Mouse (Mus musculus) A20 (cell line): ENCODE results near the gene Mycbpap.

Source experiments
- DNase-seq: peaks from one replicate; pipeline ENCODE4 v3.0.0-alpha.2; 2011; ENCODE audit warnings: low read depth, low spot score

Gene Mycbpap

DNA sequence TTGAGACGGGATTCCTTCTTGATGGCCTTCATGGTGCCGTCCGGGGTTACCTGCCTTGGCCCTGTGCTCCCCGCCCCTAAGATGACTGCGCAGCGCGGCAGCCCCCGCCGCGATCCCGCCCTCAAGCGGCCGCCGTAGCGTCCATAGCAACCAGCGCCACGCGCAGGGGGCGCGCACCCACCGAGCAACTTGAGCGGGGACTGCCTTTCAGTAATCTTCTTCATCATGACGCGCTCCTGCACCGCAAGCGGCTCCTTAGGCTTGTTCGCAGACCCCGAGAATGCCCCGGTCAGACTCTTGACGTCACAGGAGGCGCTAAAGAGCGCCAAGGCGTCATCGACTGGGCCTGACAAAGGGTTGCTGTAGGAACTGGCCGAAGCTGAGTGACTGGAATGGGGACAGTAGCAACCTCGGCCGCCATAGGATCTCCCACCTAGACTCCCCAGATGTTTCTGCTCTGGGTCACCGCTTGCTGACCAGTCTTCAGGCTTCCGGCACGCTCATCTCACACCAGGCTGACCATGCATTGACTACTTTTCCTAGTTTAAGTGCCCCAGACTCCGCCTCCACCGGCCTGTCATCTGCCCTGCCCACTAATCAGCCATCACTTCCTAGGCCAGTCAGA is at the start of gene Mycbpap:
Gene Mycbpap, minus strand, starts transcription at position 524 of the 625 bp plus-strand sequence.
- peak; percentile 81 for DNase-seq

- no peak for DNase-seq
Observed at GRCm38 (mm10) chr11:94570612-94571011, 49.1 kb upstream of the Mycbpap start.

DNA sequence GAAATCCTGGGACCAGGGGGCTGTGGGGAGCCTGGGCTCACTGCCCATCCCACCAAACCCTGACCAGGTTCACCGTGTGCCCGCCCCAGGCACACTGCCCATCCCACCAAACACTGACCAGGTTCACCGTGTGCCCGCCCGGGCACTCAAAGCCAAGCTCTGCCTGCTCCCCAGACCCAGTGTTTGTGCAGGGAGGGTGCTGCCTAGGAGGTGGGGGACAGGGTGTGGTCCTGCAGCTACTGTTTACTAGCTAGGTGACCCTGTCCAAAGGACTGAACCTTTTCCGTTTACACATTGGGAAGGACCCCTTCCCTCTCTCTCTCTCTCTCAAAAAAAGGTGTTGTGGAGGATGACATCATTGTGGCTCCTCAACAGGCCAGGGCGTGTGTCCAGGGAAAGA is 45.8 kb upstream of the Mycbpap start:
- DNase-seq = no peak

DNA sequence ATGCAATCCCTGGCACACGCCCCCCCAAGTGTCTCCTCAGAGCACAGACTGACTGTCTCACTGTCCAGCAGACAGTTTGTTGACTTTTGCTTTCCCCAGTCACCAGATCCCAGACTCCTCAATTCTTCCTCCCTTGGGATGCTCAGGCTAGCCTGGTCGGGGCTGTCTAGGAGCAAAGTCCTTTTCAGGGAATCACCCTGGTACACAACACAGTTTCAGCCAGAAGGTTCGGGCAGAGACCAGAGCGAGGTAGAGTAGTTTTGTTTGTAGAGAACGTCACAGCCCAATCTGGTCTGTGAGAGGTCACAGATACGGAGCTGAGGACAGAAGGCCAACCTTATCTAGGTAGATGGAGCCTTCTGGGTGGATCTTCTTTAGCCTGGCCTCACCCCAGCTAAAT is 45.0 kb upstream of the Mycbpap start:
- no peak for DNase-seq

DNA sequence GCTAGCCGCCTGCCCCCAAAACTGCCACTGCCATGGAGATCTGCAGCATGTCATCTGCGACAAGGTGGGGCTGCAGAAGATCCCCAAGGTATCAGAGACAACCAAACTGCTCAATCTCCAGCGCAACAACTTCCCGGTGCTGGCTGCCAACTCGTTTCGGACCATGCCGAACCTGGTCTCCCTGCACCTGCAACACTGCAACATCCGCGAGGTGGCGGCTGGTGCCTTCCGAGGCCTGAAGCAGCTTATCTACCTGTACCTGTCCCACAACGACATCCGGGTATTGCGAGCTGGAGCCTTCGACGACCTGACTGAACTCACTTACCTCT is 43.6 kb upstream of the Mycbpap start:
- DNase-seq = no peak

DNA sequence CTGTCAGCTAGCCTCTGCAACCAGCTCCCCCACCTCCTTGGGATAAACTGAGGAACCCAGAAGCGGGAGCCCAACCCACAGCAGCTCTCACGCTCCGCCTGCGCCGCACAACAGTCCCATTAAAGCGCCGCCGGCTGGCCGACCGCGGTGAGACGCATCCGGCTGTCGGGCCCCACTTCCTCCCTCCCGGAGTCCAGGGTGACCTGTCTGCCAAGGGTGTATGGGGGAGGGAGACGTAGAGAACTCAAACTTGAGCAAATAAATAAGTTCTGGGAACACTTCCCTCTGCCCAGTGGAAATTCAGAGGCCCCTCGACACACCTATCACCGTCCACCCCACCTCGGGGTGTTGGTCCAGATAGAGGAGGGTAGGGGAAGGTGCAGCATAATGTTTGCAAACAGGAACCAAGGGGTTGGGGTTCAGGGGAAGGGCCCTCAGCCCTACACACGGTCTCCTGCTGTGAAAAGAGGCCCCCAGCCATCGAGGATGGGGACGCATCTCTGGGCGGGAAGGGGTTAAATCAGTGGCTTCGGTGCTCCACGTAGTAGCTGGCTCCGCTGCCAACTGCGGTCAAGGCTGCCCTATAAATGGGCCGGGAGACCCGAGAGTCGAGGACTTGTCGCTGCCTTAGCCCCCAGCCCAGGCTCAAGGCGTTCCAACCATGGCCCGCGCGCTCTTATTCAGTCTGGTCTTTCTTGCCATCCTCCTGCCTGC is 43.1 kb upstream of the Mycbpap start, which contains the start of gene Chad:
Gene Chad, plus strand, starts transcription at position 611 of the 714 bp plus-strand sequence.
- no peak for DNase-seq

DNA sequence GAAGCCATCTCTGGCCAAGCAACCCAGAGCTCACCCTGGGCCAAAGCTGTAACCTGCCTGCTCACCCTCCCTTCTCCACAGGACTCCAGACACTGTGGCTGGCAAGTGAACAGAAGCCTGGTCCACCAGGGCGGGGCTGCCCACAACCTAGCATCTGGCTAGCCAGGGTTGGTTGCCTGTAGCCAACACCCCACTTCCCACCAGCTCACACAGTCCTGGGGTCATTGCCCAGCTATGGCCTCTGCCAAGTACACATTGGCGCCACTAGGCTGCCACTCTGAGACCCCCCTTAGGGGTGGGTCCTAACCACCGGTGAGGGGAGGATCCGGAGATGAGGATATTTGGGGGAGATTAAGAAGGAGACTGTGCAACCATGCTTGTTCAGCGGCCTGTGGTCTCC is 42.3 kb upstream of the Mycbpap start:
- DNase-seq = no peak

DNA sequence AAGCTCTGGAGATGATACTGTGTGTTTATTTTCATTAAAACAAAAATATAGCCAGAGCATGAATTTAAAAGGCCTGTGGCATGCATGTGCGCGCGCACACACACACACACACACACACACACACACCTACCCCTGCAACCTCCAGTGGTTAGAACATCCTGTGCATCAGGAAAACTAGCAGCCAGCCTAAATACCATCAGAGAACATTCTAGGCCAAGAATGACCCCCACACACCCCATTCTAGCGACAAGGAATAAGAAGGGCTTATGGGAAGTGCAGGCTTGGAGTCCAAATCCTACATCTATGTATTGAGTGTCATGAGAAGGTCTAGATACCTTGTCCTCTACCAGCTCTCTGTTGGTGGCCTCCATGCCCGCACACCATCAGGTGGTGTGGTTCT is 41.8 kb upstream of the Mycbpap start:
- no peak for DNase-seq

GRCm38 (mm10) chr11:94558226-94558625 is 36.7 kb upstream of the Mycbpap start:
- DNase-seq = no peak

- DNase-seq = no peak
Observed at GRCm38 (mm10) chr11:94550442-94550744, 28.9 kb upstream of the Mycbpap start.

DNA sequence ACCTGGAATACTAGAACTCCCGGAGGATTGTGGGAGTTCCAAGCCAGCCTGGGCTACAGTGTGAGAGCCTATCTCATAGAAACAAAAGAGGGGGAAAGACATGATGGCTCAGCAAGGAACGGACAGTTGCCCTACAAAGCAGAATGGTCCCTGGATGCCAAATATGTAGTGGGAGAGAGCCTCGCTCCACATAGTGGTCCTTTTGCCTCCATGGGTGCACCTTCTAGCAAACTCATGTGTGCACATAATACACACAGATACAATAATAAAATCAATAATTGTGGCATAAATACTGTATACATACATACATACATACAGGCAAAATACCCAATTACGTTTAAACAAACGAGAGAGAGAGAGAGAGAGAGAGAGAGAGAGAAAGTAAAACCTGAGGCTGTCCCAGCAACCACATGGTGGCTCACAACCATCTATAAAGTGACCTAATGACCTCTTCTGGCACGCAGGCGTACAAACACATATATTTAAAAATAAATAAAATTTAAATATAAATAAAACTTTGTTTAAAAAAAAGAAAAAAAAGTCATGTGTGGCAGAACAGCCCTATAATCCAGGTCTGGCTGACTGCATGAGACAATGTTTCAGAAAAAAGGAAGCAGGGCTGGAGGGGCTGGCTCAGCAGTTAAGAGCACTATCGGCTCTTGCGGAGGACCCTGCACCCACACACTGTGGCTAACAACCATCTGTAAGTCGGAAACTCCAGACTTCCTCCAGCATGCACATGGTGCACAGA is 28.3 kb upstream of the Mycbpap start:
- DNase-seq = peak; percentile 11

- DNase-seq = peak; percentile 94
Observed at GRCm38 (mm10) chr11:94548888-94549690, 27.5 kb upstream of the Mycbpap start, which contains the start of gene Rsad1. TSS of gene Rsad1 (minus strand) at chr11:94549255.

DNA sequence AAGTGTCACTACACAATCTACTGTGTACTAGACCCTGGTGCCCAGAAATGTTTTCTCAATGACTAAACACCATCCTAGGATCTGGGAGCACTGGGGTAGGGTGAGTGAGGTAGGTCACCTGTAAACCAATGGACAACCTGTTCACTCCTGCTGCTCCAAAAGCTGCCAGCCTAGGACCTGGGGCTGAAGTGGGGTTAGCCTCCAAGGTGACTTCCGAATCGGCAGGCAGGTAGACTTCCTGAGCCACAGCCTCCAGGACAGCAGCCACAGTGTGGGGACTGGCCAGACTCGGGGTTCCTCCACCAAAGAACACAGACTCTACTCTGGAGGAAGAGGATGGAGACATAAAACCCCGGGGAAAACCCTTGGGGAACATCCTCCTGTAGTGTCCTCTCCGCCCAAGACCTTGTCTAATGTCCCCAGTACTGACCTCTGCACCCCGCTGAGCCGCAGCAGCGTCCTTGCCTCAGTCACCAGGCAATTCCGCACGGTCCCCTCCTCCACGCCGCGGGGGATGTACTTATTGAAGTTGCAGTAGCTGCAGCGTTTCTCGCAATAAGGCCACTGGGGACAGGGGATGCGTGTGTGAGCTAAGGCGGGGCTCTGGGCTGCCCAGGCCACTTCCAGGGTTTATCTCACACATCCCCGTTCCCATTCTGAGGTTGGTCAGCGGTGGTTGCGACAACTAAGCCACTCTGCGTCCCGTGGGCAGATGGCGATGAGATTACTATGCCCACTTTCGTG is 26.7 kb upstream of the Mycbpap start:
- peak; percentile 6 for DNase-seq

GRCm38 (mm10) chr11:94547271-94547670 is 25.7 kb upstream of the Mycbpap start:
- no peak for DNase-seq

DNA sequence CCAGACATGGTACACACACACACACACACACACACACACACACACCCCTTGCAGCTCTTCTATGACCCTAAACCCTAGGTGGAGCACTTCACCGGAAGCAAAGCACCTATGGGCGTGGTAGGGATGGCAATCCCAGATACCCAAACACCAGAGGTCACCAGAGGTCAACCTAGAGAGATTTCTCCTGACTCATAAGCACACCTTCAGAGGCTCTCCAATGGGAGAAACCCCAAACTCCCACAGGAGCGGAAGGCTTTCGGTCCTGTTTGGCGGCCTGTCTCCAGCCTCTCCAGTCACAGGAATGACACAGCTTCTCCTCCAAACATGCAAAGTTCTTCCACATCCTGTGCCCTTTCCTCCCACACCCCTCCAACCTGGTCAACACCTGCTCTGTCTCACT is 24.8 kb upstream of the Mycbpap start:
- no peak for DNase-seq

DNA sequence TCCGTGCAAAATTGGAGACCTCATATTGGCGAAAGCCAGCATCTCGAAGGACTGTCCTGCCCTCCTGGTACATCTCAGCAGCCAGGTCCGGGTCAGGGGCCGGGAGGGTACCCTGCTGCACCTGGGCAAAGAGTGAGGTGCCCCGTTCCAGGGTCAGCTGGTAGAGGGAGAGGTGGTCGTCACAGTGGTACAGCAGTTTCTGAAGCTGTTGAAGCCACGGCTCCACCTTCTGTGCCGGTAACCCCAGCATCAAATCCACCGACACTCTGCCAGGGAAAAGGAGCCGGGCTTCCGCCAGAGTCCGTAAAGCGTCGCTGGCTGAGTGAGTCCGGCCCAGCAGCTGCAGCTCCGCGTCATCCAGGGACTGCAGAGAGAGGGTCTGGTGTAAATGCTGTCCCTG is 22.9 kb upstream of the Mycbpap start:
- no peak for DNase-seq

- DNase-seq = peak; percentile 72
Observed at GRCm38 (mm10) chr11:94543932-94544331, 22.4 kb upstream of the Mycbpap start.

DNA sequence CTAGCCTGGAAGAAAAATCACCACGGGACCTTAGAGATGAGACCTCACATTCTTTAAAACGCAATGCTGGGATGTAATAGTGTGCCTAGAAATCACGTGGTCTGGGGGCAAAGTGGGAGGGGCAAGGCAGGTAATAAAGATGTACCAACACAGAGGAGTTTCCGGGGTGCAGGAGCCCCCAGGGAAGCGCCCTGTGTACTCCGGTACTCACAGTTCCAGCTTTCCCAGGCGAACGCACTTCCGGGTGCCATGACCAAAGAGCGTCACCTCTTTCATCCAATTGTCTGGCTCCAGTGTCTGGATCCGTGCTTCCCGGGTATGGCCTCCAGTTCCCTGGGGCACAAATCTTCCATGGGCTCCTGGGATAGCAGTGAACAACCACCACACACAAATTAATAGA is 21.8 kb upstream of the Mycbpap start:
- no peak for DNase-seq

DNA sequence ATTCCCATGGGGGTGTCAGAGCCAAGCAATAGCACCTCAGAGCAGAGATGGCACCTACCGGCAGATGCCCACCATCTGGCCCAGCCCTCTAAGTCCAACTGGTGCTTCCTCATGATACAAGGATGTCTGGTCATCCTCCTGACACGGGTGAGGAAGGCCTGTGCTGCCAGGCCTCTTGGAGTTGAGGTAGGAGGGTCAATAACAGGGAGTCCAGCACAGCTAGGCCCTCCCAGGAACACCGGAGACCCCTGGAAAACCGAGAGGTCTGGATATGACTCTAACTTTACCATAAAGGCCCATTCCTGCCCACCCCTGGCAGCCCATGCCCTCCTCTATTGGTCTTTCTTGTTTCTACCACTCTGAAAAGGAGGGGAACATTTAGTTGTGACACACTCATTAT is 20.9 kb upstream of the Mycbpap start:
- no peak for DNase-seq

GRCm38 (mm10) chr11:94539761-94540160 is 18.2 kb upstream of the Mycbpap start:
- no peak for DNase-seq

- no peak for DNase-seq
Observed at GRCm38 (mm10) chr11:94538733-94539292, 17.3 kb upstream of the Mycbpap start.
